Mouse (Mus musculus) retina, adult 2 months (tissue): ENCODE measurements around the gene Emg1.

Experiments used
- DNase-seq: peaks from one replicate; pipeline ENCODE4 v3.0.0-alpha.2; 2012; ENCODE audit warnings: low read depth, low spot score

The Emg1 gene

GRCm38 (mm10) chr6:124740888-124741761, 29.1 kb upstream of the Emg1 start, which contains the start of gene Grcc10:
Grcc10 (minus strand) TSS chr6:124741374.
- DNase-seq: peak; percentile 87

GRCm38 (mm10) chr6:124740211-124740887, 28.4 kb upstream of the Emg1 start:
- no peak for DNase-seq

- no peak for DNase-seq
Measured at GRCm38 (mm10) chr6:124739231-124739796, 27.3 kb upstream of the Emg1 start.

- no peak for DNase-seq
Measured at GRCm38 (mm10) chr6:124738511-124739023, 26.6 kb upstream of the Emg1 start, which contains the start of gene Ptpn6. Ptpn6 (minus strand) TSS chr6:124738714.

- no peak for DNase-seq
Measured at GRCm38 (mm10) chr6:124737040-124737439, 25.1 kb upstream of the Emg1 start.

- DNase-seq: no peak
Measured at GRCm38 (mm10) chr6:124734417-124734816, 22.4 kb upstream of the Emg1 start.

GRCm38 (mm10) chr6:124732476-124733370, 20.7 kb upstream of the Emg1 start:
- DNase-seq: no peak

- no peak for DNase-seq
Measured at GRCm38 (mm10) chr6:124731038-124731437, 19.1 kb upstream of the Emg1 start.

- no peak for DNase-seq
Measured at GRCm38 (mm10) chr6:124729850-124730705, 18.1 kb upstream of the Emg1 start.

GRCm38 (mm10) chr6:124728621-124729020, 16.6 kb upstream of the Emg1 start:
- DNase-seq: no peak

- DNase-seq: no peak
Measured at GRCm38 (mm10) chr6:124724472-124724871, 12.5 kb upstream of the Emg1 start.

- no peak for DNase-seq
Measured at GRCm38 (mm10) chr6:124723541-124723940, 11.6 kb upstream of the Emg1 start.

- DNase-seq: no peak
Measured at GRCm38 (mm10) chr6:124722876-124723473, 11.0 kb upstream of the Emg1 start.

- DNase-seq: no peak
Measured at GRCm38 (mm10) chr6:124720904-124721303, 8.9 kb upstream of the Emg1 start.

GRCm38 (mm10) chr6:124719354-124719978, 7.5 kb upstream of the Emg1 start:
- DNase-seq: no peak

- no peak for DNase-seq
Measured at GRCm38 (mm10) chr6:124718703-124719102, 6.7 kb upstream of the Emg1 start.

- DNase-seq: no peak
Measured at GRCm38 (mm10) chr6:124717968-124718367, 6.0 kb upstream of the Emg1 start.

GRCm38 (mm10) chr6:124716864-124717490, 5.0 kb upstream of the Emg1 start:
- DNase-seq: no peak

- DNase-seq: no peak
Measured at GRCm38 (mm10) chr6:124712918-124713317, 940 bp upstream of the Emg1 start.
